Mouse (Mus musculus) layer of hippocampus, adult 9-11 months (tissue): ENCODE measurements around the gene Gbp5.
"Not testable (repeated sequence)": the region's sequence is repeated elsewhere in the genome, so short reads cannot be mapped to it uniquely, and the experiment has no call there.

Experiments used
- DNase-seq: peaks from one replicate; pipeline ENCODE4 v3.0.0; 2022

Gene Gbp5

GRCm38 (mm10) chr3:142546690-142547089 lies 52.9 kb downstream of the Gbp5 start:
- no peak for DNase-seq

GRCm38 (mm10) chr3:142550052-142550676 lies 56.4 kb downstream of the Gbp5 start:
- DNase-seq, result no peak

- DNase-seq, result no peak
Measured at GRCm38 (mm10) chr3:142554601-142555000, 60.8 kb downstream of the Gbp5 start.

- DNase-seq, result no peak
Measured at GRCm38 (mm10) chr3:142555623-142556022, 61.8 kb downstream of the Gbp5 start.

DNA sequence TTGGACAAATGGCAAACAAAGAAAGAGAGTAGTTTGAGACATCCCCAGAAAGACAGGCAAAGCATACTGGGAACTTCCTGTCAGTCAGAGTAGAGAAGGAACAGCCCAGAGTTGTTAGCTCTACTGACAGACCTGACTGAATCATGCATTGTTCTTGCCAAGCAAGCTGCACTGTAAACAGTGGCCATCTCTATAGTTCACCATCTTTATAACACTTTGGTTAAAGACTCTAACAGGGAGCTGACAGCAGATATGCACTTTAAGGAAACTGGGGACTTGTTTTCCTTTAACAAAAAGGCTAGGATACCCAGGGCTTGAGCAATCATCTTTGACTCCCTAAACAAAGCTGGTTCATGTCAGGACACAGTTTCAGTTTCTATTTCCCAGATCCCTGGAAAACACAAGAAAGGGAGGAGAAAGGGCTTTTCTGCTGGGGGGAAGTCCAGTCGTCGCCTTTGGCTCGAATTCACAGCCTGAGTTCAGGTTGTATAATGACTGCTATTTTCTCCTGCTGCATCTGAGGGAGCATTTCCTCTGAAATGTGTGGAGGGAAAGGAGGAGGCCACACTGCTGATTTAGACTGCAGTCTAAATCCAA lies 66.0 kb downstream of the Gbp5 start, which contains the start of gene Gbp3:
TSS of gene Gbp3 (plus strand) at position 395 of the 597 bp plus-strand sequence.
- DNase-seq, result no peak

- peak; percentile 76 for DNase-seq
Measured at GRCm38 (mm10) chr3:142560296-142560948, 66.6 kb downstream of the Gbp5 start.

- DNase-seq, result no peak
Measured at GRCm38 (mm10) chr3:142561045-142561646, 67.4 kb downstream of the Gbp5 start.

GRCm38 (mm10) chr3:142561666-142562065 lies 67.9 kb downstream of the Gbp5 start:
- no peak for DNase-seq

- not testable (repeated sequence) for DNase-seq
Measured at GRCm38 (mm10) chr3:142567490-142567889, 73.7 kb downstream of the Gbp5 start.

- no peak for DNase-seq
Measured at GRCm38 (mm10) chr3:142570738-142571137, 77.0 kb downstream of the Gbp5 start.
